Mouse (Mus musculus) bone marrow, adult 2 months (tissue): ENCODE data around the gene Soga1.

ENCODE experiments used
- CTCF ChIP-seq: fragments of 200-500 bp; IDR thresholded peaks from 2 replicates; pipeline ENCODE4 v1.5.1; 2011; ENCODE audit warnings: low read length, control low read depth; ENCODE audit not compliant: control insufficient read depth, insufficient read depth
- POLR2A ChIP-seq: fragments of 200-500 bp; IDR thresholded peaks from 2 replicates; pipeline ENCODE4 v1.6.1; 2011; ENCODE audit warnings: low read depth, mild to moderate bottlenecking, control low read depth, low read length, borderline replicate concordance; ENCODE audit not compliant: control insufficient read depth

DNA sequence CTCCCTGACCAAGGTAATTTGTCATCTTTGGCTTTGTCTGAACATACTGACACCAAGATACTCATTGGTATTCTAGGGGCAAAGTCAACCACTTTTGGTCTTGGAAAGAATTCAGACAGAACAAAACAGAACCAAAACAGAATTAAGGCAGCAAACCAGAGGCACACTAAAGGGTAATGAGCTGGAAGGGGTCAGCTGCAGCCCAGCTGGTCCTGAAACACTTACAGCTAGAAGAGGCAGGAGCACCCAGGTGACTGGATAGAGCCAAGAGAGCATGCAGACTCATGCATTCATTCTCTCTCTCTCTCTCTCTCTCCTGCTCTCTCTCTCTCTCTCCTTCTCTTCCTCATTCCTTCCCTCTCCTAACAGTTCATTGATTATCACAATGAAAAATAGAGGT is 102.3 kb downstream of the Soga1 start:
- no peak for TF ChIP-seq POLR2A
- TF ChIP-seq CTCF, result no peak
